Mouse (Mus musculus) liver, postnatal 0 days (tissue): ENCODE measurements around the gene Sel1l3.

Experiments used
- CTCF ChIP-seq: sonication (generic); IDR thresholded peaks from 2 replicates; pipeline ENCODE4 v1.5.1; 2016; ENCODE audit warnings: antibody characterized with exemption, low read depth
- EP300 ChIP-seq: IDR thresholded peaks from 2 replicates; pipeline ENCODE4 v1.6.1; 2016; ENCODE audit warnings: antibody characterized with exemption, low read depth, mild to moderate bottlenecking

DNA sequence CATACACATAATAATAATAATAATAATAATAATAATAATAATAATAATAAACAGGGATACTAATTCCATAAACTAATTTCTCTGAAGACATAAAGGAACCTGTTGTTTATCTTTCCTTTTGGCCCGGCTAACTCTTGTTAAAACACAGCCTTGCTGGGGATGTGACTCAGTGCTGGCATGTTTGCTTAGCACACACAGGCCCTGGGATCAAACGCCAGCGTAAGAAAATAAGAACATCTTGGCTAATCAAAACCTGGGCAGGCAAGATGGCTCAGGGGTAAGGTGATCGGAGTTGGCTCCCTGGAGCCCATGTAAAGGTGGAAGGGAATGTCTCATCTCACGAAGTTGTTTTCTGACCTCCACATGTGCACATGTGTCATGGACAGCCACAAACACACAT, 48.1 kb downstream of the Sel1l3 start:
- no peak for TF ChIP-seq CTCF
- no peak for TF ChIP-seq EP300
